Mouse (Mus musculus) limb, embryonic 14.5 days (tissue): ENCODE data around the gene C130050O18Rik. TPM values are rescaled to one million over a fixed set of nuclear protein-coding genes. Genes with fewer than 3 reads are reported as not detected.

Source experiments
- ATAC-seq: fragments of 200-750 bp; cut with Nextera tagmentation; 2 replicates; pipeline ENCODE4 v1.8.0; 2017; ENCODE audit warnings: low read depth, moderate number of reproducible peaks, moderate TSS enrichment; ENCODE audit not compliant: low FRiP score
- DNase-seq: peaks from one replicate; pipeline ENCODE4 v3.0.0-alpha.2; 2015; ENCODE audit warnings: low spot score
- H3K27ac ChIP-seq: fragments of 300-500 bp; sonication (generic); replicated peaks from 2 replicates; pipeline ENCODE4 v1.5.1; 2014; ENCODE audit warnings: low read depth, mild to moderate bottlenecking, low read length, moderate library complexity, mixed read lengths
- H3K27me3 ChIP-seq: fragments of 300-500 bp; sonication (generic); 2 replicates; pipeline ENCODE4 v1.6.1; 2014; ENCODE audit warnings: low read length, mixed read lengths; ENCODE audit not compliant: control insufficient read depth, insufficient read depth
- H3K36me3 ChIP-seq: fragments of 300-500 bp; sonication (generic); 2 replicates; pipeline ENCODE4 v1.6.1; 2014; ENCODE audit warnings: mild to moderate bottlenecking, low read length, moderate library complexity, mixed read lengths; ENCODE audit not compliant: control insufficient read depth, insufficient read depth
- H3K4me1 ChIP-seq: fragments of 300-500 bp; sonication (generic); 2 replicates; pipeline ENCODE4 v1.6.1; 2014; ENCODE audit warnings: antibody characterized with exemption, low read length, mixed read lengths; ENCODE audit not compliant: control insufficient read depth, insufficient read depth
- H3K4me2 ChIP-seq: fragments of 300-500 bp; sonication (generic); replicated peaks from 2 replicates; pipeline ENCODE4 v1.6.1; 2014; ENCODE audit warnings: low read depth, mild to moderate bottlenecking, low read length, moderate library complexity; ENCODE audit not compliant: severe bottlenecking
- H3K4me3 ChIP-seq: fragments of 300-500 bp; sonication (generic); replicated peaks from 2 replicates; pipeline ENCODE4 v1.5.1; 2014; ENCODE audit warnings: low read length
- H3K9ac ChIP-seq: fragments of 300-500 bp; sonication (generic); 2 replicates; pipeline ENCODE4 v1.6.1; 2014; ENCODE audit warnings: mild to moderate bottlenecking, low read depth, low read length, moderate library complexity; ENCODE audit not compliant: severe bottlenecking
- H3K9me3 ChIP-seq: fragments of 300-500 bp; sonication (generic); 2 replicates; pipeline ENCODE4 v1.6.1; 2016; ENCODE audit warnings: low read length; ENCODE audit not compliant: control insufficient read depth
- POLR2A ChIP-seq: fragments of 200-500 bp; IDR thresholded peaks from 2 replicates; pipeline ENCODE4 v1.8.0; 2012; ENCODE audit warnings: inconsistent platforms, mild to moderate bottlenecking, moderate library complexity, borderline replicate concordance; ENCODE audit not compliant: insufficient read depth, insufficient read length; ENCODE audit errors: extremely low read depth
- WGBS: fragments of 180-500 bp; shearing (Covaris S2); extraction: QIAGEN DNeasy Blood & Tissue Kit; methylation state at CpG from one replicate; pipeline ENCODE4 v1.1.7; 2014; 5-methylcytosine and 5-hydroxymethylcytosine counted together
- polyA plus RNA-seq, 2 experiments: library from polyadenylated mRNA; depleted of rRNA in 1 of 2; stranded (reverse) in 1 of 2; unstranded in 1 of 2; fragments of >200 nt; fragmentation: Nextera tagmentation in 1 of 2; extraction: Ambion mirVana in 1 of 2; gene quantifications; 2 replicates each; pipeline versions ENCODE4 v1.2.1 to v1.2.3; 2012 to 2014

The C130050O18Rik gene
- polyA plus RNA-seq, 2 experiments: 7.5 to 9.1 TPM

DNA sequence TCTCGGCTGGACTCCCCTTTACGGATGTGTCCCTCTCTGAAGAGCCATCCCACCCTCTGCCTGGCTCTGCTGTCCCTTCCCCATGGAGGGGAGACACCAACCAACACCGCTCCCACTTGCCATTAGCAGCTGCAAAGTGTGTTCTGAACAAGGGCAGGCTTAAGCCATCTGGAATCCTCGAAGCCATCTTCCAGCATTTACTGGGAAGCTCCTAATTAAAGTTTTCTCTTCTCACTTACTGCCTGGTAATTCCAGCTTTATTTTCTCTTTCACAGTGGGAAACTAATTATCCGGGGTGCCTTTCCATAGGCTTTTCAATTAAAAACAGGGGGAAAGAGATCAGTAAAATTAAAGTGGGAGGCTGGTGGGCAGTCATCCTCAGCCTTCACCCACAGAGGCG lies 27.3 kb downstream of the C130050O18Rik start:
- ATAC-seq (no peak), DNase-seq (no peak)
- Histone ChIP-seq H3K9ac (no peak overlapping the region), H3K27ac (no peak overlapping the region), H3K4me3 (no peak overlapping the region), H3K27me3 (no peaks in the 10 kb centered on the region), H3K4me1 (peaks cover 22% of the 10 kb centered on the region), H3K9me3 (no peaks in the 10 kb centered on the region), H3K4me2 (no peak overlapping the region), H3K36me3 (no peaks in the 10 kb centered on the region)
- 56% methylated on average over 6 of the region's 6 CpGs for WGBS
- TF ChIP-seq POLR2A: no peak

DNA sequence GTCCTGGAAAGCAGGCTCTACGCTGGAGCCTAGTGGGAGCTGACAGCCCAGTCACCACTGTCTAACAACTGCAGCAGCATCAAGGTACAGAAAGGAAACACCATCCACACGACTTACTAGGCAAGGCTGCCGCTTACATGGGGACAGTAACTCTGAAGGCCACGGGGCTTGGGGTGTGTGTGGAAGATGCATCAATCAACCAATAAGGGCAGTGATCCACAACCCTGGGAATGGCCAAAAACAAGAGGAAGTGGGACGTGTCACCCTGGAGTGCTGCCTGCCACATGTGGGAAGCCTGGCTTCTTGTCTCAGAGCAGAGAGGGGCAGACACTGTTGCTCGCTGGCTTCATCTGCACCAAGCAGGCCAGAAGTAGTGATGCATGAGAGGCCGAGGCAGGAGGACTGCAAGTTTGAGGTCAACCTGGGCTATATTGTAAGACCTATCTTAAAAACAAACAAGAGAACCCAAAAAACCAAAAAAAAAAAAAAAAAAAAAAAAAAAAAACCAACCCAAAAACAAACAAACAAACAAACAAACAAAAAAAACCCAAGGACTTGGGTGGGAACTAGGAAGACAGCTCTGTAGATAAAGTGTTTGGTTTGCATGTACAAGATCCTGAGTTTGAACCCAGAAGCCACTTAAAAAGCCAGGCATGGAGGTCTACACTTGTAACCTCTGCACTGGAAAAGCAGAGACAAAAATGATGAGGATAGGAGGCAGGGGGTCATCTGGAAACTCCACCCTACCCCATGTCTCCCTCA lies 27.8 kb downstream of the C130050O18Rik start:
- H3K4me1 ChIP-seq: peaks cover 21% of the 10 kb centered on the region
- WGBS: 63% methylated on average over 7 of the region's 7 CpGs
- TF ChIP-seq POLR2A: no peak
- no peak for DNase-seq
- H3K27ac ChIP-seq: no peak overlapping the region
- no peak overlapping the region for H3K9ac ChIP-seq
- H3K9me3 ChIP-seq: no peaks in the 10 kb centered on the region
- H3K4me2 ChIP-seq: no peak overlapping the region
- ATAC-seq: no peak
- H3K27me3 ChIP-seq: no peaks in the 10 kb centered on the region
- no peaks in the 10 kb centered on the region for H3K36me3 ChIP-seq
- H3K4me3 ChIP-seq: no peak overlapping the region

DNA sequence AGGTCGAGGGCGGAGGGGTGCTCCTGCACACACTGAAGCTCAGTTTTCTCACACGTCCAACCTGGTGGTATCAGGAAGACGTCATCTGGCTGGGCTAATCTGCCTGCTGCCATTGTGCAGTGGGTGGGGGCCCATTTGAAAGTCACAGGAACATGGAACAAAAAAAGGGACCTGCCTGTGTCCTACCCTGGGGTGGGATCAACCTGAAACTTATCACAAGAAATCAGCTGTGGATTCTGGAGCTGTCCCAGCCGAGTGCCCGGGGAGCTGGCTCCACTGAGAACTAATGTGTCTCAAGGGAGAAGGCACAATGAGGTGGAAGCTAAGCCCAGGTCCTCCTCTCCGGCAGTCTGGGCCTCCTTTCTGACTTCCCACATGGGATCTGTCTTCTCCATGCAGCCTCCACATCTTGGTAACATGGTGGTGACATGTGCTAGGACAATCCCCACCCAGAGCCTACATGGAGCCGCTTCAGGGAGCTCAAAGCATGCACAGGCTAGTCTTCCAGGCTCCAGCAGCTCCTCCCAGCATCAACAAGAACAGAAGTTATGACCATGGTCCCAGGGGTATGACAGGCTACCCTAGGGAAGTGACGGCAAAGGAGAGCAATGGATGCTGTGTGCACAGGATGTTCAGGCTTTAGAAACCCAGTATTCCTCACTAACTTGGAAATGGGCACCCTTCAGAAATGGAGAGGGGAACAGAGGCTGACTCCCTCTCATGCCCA lies 28.9 kb downstream of the C130050O18Rik start:
- no peaks in the 10 kb centered on the region for H3K27me3 ChIP-seq
- peaks cover 19% of the 10 kb centered on the region for H3K4me1 ChIP-seq
- no peak overlapping the region for H3K9ac ChIP-seq
- WGBS: 85% methylated on average over 9 of the region's 9 CpGs
- no peak for TF ChIP-seq POLR2A
- H3K36me3 ChIP-seq: no peaks in the 10 kb centered on the region
- DNase-seq (no peak), ATAC-seq (no peak)
- H3K27ac ChIP-seq: no peak overlapping the region
- H3K4me3 ChIP-seq: no peak overlapping the region
- no peaks in the 10 kb centered on the region for H3K9me3 ChIP-seq
- no peak overlapping the region for H3K4me2 ChIP-seq

DNA sequence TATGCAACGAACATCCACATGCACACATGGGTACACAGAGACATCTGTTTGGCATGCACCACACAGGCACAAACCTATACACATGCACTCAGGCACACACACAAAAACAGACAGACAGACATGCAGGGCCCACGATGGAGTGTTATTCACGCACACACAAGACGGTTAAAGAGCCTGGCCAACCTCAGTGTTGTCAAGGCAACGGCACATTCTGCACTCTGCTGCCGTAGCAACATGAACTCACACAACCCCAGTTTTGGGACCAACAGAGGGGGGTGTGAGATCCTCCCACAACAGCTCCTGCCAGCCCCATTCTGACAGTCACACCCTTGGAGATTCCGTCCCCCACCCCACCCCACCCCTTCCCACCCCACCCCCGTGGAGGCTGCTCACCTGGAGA lies 29.9 kb downstream of the C130050O18Rik start:
- no peaks in the 10 kb centered on the region for H3K36me3 ChIP-seq
- 55% methylated on average over 8 of the region's 8 CpGs for WGBS
- peaks cover 14% of the 10 kb centered on the region for H3K4me1 ChIP-seq
- no peak overlapping the region for H3K4me3 ChIP-seq
- H3K4me2 ChIP-seq: no peak overlapping the region
- ATAC-seq (peak; percentile 75), DNase-seq (peak; percentile 29)
- no peaks in the 10 kb centered on the region for H3K9me3 ChIP-seq
- TF ChIP-seq POLR2A: no peak
- 0 out of 2 replicates have a peak overlapping the region, but pooled peaks have one; percentile 26 for H3K27ac ChIP-seq
- no peak overlapping the region for H3K9ac ChIP-seq
- no peaks in the 10 kb centered on the region for H3K27me3 ChIP-seq

DNA sequence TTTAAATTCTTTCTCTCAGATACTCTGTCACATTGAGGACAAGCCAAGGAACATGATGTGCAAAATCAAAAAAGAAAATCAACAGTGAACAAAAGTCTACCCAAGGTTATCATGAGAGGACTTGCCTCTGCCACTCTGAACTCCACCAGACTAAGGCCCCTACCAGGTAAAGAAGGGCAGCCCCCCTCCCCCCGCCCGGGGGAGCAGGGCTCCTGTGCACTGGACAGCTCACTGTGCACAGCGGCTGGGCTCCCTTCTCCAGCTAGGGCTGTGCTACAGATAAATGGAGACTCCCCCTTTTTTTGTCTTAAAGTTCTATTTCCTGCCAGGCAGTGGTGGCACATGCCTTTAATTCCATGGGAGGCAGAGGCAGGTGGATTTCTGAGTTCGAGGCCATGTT lies 32.7 kb downstream of the C130050O18Rik start:
- WGBS: 98% methylated on average over 4 of the region's 4 CpGs
- H3K36me3 ChIP-seq: no peaks in the 10 kb centered on the region

More for the DNA sequence above, 32.7 kb downstream of the C130050O18Rik start:
- DNase-seq (no peak), ATAC-seq (no peak)
- TF ChIP-seq POLR2A: no peak
- H3K9ac ChIP-seq: no peak overlapping the region
- H3K4me1 ChIP-seq: peaks cover 10% of the 10 kb centered on the region
- H3K27me3 ChIP-seq: no peaks in the 10 kb centered on the region
- H3K4me3 ChIP-seq: no peak overlapping the region
- no peaks in the 10 kb centered on the region for H3K9me3 ChIP-seq
- no peak overlapping the region for H3K4me2 ChIP-seq
- H3K27ac ChIP-seq: no peak overlapping the region
